Mouse (Mus musculus) heart, postnatal 0 days (tissue): ENCODE results near the gene Usp25.

Experiments
- CTCF ChIP-seq: IDR thresholded peaks from 2 replicates; pipeline ENCODE4 v1.5.1; 2016; ENCODE audit warnings: antibody characterized with exemption, control low read depth, low read depth
- EP300 ChIP-seq: IDR thresholded peaks from 2 replicates; pipeline ENCODE4 v1.6.1; 2016; ENCODE audit warnings: antibody characterized with exemption, low read depth

DNA sequence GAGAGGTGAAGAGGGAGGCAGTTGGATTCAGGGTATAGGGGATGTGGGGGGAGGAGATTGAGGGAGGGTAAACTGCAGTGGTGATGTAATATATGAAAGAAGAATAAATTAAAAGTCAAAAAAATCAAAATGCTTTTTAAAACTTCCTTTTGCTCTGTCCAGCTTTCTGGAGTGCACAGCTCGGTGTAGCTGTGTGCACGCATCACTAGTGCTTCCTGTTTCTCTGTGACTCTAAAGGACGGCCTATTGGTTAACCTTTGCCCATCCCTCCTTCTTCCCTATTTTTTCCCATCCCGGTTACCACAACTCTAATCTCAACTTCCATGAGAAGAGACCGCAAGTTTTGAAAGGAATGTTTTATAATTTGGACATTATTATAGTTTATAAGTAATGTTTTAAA, 119.5 kb downstream of the Usp25 start:
- no peak for TF ChIP-seq EP300
- TF ChIP-seq CTCF: no peak
